Mouse (Mus musculus) retina, postnatal 1 day (tissue): ENCODE results near the gene Csk.

Source experiments
- DNase-seq: peaks from one replicate; pipeline ENCODE4 v3.0.0-alpha.2; 2012

The Csk gene

GRCm38 (mm10) chr9:57656631-57657350, 3.4 kb upstream of the Csk start:
- DNase-seq: no peak

GRCm38 (mm10) chr9:57655749-57656148, 2.3 kb upstream of the Csk start:
- peak; percentile 96 for DNase-seq

GRCm38 (mm10) chr9:57654966-57655365, 1.5 kb upstream of the Csk start:
- no peak for DNase-seq

- peak; percentile 60 for DNase-seq
These were observed 576 bp downstream of the Csk start for GRCm38 (mm10) chr9:57652855-57653254.

- no peak for DNase-seq
These were observed 1.1 kb downstream of the Csk start for GRCm38 (mm10) chr9:57652351-57652750.

GRCm38 (mm10) chr9:57650786-57651311, 2.6 kb downstream of the Csk start:
- peak; percentile 53 for DNase-seq

- DNase-seq: no peak
These were observed 3.2 kb downstream of the Csk start for GRCm38 (mm10) chr9:57650130-57650785.

- no peak for DNase-seq
These were observed 5.9 kb downstream of the Csk start for GRCm38 (mm10) chr9:57647286-57648108.

GRCm38 (mm10) chr9:57646551-57647103, 6.8 kb downstream of the Csk start:
- no peak for DNase-seq

- DNase-seq: peak; percentile 94
These were observed 8.2 kb downstream of the Csk start for GRCm38 (mm10) chr9:57644944-57645893.

GRCm38 (mm10) chr9:57644442-57644943, 8.9 kb downstream of the Csk start:
- DNase-seq: no peak

GRCm38 (mm10) chr9:57643856-57644180, 9.6 kb downstream of the Csk start:
- no peak for DNase-seq

GRCm38 (mm10) chr9:57643169-57643855, 10.1 kb downstream of the Csk start:
- DNase-seq: no peak

- DNase-seq: no peak
These were observed 11.5 kb downstream of the Csk start for GRCm38 (mm10) chr9:57641775-57642550.

- DNase-seq: no peak
These were observed 12.4 kb downstream of the Csk start for GRCm38 (mm10) chr9:57641022-57641421.

GRCm38 (mm10) chr9:57640384-57640783, 13.0 kb downstream of the Csk start:
- DNase-seq: no peak

- no peak for DNase-seq
These were observed 13.6 kb downstream of the Csk start for GRCm38 (mm10) chr9:57639661-57640328.

- no peak for DNase-seq
These were observed 14.6 kb downstream of the Csk start for GRCm38 (mm10) chr9:57638651-57639459.
